Mouse (Mus musculus) kidney, adult 8-10 months (tissue): ENCODE measurements around the gene Shisa6.

Experiments used
- DNase-seq, 2 experiments: peaks; one replicate each; pipeline ENCODE4 v3.0.0; 2022

Gene Shisa6

GRCm38 (mm10) chr11:66222133-66222532 is 303.6 kb downstream of the Shisa6 start:
- DNase-seq: no peak

GRCm38 (mm10) chr11:66218469-66218868 is 307.3 kb downstream of the Shisa6 start:
- DNase-seq: no peak

- DNase-seq: peak; percentile 54 to 62
Observed at GRCm38 (mm10) chr11:66188627-66189287, 337.0 kb downstream of the Shisa6 start.

- no peak for DNase-seq
Observed at GRCm38 (mm10) chr11:66188146-66188545, 337.6 kb downstream of the Shisa6 start.

- DNase-seq: no peak
Observed at GRCm38 (mm10) chr11:66177781-66178180, 348.0 kb downstream of the Shisa6 start.

GRCm38 (mm10) chr11:66167801-66168651 is 357.7 kb downstream of the Shisa6 start, which contains the start of gene Dnah9:
Gene Dnah9 (minus strand): TSS chr11:66168551.
- peak; percentile 73 to 82 for DNase-seq

GRCm38 (mm10) chr11:66164022-66164421 is 361.7 kb downstream of the Shisa6 start:
- no peak for DNase-seq
